Mouse (Mus musculus): Measurements from ENCODE around the gene Tbc1d15.
"Not testable (repeated sequence)": the region's sequence is repeated elsewhere in the genome, so short reads cannot be mapped to it uniquely, and the experiment has no call there.

The Tbc1d15 gene

DNA sequence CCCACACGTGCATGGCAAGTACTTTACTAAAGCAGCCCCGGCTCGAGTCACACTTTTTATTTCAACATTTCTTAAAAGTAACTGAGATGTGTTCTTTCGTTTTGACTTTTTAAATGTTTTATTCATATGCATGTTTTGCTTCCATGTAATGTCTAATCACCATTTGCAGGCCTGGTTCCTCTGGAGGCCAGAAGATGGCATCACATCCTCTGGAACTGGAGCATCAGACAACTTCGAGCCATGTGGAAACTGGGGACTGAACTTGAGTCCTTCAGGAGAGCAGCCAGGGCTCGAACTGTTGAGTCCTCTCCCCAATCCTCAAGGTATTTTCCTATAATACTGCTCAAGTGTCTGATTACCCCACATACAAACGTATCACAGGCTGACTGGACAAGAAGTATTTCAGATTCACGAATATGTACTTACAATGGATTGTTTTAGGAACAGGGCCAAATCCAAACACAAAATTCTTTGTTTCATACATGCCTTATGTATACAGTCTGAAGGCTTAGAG, 10.1 kb downstream of the Tbc1d15 start:
- DNase-seq, result no peak

DNA sequence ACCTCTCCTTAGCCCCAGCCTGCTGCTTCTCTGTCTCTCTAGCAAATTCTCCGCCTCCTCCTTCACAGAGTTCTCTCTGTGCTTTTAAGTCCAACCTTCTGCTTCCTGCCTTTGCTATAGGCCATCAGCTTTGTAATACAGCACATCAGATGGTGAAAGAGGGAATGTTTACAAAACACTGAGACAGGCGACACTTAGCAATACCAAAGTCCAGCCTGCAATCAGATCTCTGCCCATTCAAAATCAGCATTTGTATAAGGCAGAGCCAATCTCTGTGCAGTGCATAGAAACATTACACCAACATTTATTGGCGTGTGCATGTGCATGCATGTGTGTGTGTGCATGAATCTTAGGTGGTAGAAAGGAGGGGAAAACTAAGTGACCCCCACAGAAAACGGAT, 13.3 kb downstream of the Tbc1d15 start:
- DNase-seq, result no peak

DNA sequence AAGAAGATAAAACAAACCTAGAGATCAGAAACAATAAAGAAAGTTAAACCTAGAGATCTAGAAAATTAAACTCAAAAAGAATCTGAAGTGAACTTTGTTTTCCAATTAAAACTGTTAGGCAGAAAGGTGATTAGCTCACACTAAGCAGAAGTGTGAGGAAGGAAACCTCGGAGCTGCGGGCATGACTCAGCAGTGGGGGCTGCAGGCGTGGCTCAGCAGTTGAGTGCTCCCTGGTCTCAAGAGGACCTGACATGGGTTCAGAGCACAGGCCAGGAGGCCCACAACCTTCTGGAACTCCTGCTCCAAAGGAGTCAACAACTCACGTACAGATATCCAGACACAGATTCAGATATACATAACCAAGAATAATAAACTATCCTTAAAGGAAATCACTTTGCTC, 14.5 kb downstream of the Tbc1d15 start:
- DNase-seq, result no peak

DNA sequence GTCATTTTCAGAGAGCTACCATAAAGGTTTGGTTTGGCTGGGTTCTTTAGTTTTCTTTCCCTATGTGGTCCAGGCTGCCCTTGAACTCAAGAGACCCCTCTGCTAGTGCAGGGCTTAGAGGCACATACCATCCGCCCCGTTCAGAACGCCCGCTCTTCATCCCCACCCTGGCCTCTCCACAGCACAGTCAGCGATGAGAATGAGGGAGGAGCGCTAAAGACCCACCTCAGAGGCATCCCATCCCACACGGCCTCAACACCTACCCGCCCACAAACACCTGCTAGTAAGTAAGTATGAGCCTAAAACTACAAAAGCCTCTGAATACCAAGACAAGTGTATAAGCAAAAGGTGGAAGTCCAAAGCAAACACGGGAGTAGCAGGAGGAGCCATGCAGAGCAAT, 15.8 kb downstream of the Tbc1d15 start:
- no peak for DNase-seq

DNA sequence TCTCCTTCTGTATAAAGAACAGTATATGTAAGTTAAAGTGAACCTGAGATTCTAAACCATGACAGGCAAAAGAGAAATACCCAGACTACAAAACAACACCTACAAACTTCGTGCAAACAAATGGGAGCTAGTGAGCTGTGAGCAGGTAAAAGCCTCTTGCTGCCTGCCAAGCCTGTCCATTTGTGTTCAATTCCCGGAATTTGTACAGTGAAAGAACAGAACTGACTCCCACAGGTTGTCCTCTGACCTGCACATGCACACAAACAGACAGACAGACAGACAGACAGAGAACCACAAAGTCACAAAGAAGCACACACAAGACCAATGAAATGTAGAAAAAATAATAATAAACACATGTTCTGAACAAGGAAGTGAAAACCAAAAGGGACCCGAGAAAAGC, 17.5 kb downstream of the Tbc1d15 start:
- no peak for DNase-seq

DNA sequence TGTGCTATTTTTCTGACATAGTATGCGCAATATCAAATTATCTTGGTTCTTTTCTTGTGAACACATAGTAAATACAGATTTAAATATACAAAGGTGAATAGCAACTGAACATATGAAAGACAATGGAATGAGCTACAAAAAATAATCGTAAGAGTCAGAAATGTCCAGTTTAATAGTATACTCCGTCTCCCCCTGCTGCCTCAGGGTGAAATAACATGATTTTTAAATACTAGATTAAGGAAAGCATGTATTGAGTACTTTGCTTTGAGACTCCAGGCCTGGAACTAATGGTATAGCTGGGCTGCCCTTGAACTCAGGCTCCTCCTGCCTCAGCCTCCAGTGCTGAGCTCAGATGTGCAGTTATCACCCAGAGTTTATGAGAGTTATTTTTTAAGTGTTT, 18.8 kb downstream of the Tbc1d15 start:
- DNase-seq, result no peak

DNA sequence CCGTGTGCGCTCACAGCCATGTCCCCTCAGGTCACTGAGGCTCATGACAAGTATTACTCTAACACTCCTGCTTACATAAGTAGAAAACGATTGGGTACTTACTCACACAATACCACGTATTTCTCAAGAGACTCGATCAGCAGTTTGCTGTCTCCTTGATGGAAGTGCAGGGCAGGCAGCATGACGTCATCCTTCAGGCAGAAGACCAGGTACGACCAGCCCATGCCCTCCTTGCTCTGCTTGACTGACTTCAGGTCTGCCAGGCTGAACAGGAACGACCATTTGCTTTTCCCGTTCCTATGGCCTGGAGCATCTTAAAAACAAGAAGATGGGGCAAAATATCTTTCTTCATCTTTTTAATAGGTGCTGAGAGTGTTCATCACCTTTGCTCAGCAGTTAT, 22.2 kb downstream of the Tbc1d15 start:
- no peak for DNase-seq

DNA sequence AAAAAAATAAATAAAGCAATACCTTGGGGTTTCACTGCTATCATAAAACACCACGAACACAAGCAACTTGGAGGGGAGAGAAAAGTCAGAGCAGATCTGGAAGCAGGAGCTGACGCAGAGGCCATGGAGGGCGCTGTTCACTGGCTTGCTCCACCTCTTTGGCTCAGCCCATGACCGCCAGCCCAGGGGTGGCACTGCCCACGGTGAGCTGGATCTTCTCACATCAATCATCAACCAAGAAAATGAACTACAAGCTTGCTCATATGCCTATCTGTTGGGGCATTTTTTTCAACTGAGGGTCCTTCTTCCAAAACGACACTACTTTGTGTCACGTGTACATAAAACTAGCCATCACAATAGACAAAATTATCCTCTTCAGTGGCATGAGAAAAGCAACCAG, 24.7 kb downstream of the Tbc1d15 start:
- no peak for DNase-seq

DNA sequence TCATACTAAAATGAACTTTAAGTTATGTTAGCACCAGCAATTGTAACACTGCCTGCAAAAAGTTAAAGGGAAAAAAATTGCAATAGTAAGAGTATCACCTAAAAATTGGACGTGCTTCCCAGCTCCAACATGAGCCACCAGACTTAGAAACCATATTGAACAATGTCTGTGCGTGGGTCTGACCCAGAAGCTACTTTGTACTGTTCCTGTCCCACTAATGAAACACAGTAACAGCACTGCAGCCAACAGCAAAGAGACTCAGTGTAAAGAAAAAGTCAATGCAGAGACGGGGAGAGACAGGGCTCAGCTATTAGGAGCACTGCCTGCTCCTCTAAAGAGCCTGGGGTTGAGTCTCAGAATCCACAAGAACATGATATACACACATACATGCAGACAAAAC, 27.4 kb downstream of the Tbc1d15 start:
- DNase-seq, result no peak

DNA sequence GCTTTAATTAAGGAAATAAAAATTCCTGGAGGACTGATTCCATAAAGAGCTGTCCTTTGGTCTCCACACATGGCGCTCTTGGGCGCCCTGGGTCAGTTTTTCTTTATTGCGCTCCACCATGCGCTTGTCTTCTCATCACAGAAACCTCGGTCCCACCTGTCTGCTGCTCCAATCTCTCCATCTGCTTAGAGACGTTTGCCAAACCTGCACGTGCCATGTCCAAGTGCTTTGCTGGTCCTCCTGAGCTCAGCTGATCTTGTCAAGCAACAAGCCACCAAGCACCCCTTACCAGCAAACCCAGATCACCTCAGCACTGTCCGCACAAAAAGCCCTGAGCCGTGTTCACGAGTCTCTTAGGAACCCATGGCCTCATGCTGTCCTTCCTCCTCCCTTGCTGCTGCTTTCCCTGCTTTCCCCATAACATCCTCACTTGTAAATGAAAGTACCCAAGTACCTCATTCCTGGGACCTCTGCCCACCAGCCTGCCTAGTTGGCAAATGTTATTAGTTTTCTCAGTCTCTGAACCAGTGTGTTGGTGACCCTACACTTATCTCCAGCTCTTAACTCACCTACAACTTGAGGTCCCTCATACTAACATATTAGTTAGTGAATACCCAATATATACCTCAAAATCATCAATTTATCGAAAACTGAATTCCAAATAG, 38.2 kb downstream of the Tbc1d15 start:
- peak; percentile 74 for DNase-seq

DNA sequence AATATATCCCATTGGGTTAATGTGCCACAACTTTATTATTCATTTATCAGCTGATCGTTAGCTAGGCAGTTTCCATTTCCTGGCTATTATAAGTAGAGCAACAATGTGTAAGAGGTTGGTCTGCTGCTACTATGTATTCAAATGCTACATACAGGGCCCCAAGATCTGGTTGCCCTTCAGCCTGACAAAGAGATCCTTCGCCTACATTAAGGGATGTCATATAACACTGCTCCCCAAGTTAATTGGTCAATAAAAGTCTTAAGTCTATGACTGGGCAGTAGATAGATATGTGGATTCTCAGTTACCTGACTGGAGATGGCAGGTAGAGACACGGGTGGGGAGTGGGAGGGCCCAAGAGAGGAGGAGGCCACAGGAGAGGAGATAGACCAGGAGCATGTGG, 45.4 kb downstream of the Tbc1d15 start:
- DNase-seq, result no peak

DNA sequence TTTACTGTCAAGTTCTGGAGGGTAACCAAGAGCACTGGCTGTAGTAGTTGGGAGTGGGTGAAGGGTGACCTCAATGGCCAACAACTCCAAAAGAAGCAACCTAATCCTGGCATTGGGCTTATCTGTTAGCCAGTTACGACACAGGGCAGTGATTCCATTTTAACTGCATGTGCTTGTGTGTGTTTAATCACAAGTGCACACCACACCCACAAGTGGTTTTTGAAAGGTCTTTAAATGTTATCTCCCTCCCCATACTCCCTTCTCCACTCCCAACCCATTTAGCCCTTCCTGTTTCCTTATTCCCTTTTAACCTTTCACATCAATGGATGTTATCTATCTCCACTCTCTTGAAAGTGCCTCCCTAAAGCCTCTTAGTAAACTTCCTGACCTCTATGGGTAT, 46.0 kb downstream of the Tbc1d15 start:
- no peak for DNase-seq

DNA sequence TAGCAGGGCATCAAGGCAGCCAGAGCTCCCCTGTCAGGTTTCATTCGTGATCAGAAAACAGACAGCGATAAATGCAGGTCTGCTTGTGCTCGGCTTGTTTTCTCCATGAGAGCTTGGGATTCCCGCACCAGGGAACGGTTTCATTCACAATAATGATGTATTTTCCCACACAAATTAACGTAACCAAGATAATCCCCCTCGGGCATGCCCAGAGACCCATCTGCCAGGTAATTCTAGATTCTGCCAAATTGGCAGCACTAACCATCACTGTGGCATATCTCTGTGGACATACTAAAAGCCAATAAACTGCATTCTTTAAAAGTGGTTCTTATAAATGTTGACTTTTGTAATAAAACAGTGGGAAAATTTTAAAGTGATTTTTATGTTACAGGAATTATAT, 60.1 kb downstream of the Tbc1d15 start:
- peak; percentile 44 for DNase-seq

DNA sequence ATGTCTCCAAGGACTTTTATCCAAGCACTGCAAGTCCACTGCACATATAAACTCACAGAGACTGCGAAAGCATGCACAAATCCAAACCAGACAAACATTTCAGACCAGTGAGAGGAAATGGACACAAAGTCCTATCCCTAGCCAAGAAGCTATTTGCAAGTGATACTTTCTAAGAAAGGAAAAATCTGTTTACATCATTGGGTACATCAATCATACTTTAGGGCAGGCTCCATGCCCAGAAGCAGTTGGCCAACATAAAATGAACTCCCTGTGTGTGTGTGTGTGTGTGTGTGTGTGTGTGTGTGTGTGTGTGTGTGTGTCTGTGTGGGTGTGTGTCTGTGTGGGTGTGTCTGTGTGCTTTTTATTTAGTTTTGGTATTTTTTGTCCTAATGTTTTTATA, 63.9 kb downstream of the Tbc1d15 start:
- DNase-seq, result no peak

DNA sequence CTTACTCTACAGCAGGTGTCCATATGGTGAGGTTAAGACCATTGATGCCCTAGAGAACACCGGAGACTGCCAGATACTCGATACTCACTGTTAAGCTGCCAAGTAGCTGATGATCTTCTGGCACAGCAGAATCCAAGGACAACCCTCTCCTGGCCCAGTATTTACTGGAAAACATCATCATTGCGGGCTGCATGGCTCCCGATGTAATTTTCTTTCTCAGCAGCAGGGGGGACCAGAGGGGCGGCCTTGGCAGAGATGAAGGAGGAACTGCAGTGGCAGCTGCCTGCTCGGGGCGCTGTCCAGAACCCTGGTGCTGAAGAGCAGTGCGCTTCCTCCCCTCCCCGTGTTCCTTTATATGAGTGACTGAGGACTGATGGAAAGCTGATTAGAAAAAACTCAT, 66.6 kb downstream of the Tbc1d15 start, which contains the start of gene Tph2:
Gene Tph2, minus strand, starts transcription at position 326 of the 400 bp plus-strand sequence.
- peak; percentile 79 for DNase-seq

DNA sequence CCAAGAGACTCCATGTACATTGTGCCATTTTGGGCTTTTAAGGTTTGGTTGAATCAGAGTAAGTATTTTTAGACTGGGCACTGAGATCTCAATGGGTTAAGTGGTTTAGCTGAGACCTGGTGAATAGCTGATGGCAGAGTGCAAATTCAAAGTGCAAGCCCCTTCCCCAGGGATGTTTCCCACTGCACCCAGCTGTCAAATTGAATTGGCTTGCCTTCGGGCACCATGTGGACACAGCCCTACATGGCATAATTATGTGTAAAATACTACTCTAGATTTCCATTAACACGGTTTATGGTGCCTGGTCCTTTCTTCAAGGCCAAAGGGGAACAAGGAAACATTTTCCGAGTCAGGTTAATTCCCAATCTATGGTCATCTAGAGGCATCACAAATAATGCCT, 70.2 kb downstream of the Tbc1d15 start:
- no peak for DNase-seq

DNA sequence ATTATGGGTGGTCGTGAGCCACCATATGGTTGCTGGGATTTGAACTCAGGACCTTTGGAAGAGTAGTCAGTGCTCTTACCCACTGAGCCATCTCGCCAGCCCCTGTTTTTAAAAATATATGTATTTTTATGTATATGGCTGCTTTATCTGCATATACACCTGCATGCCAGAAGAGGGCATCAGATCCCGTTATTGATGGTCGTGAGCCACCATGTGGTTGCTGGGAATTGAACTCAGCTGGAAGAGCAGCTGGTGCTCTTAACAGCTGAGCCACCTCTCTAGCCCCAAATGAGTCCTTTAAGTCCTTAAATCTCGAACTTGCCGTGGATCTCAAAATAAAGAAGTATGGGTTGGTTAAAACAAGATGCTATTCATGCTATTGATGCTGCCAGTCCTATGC, 73.2 kb downstream of the Tbc1d15 start:
- DNase-seq, result not testable (repeated sequence)

DNA sequence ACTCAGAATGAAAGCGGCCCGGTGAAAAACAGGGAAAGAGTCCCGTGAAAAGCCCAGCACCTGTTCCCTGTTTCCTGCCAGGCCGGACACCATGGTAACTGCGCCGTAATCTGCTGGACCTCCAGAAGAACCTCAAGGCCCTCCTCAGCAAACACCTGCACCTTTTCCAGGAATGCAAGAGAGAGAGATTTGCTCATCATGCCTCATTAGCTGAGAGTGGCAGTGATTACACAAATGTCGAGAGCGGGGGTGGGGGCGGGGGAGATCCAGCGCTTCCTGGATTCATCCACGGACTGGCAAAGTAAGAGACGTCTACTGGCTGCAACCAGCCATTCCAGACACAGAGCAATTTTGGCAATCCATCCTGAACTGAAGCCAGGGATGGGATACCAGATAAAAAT, 75.7 kb downstream of the Tbc1d15 start:
- peak; percentile 78 for DNase-seq

DNA sequence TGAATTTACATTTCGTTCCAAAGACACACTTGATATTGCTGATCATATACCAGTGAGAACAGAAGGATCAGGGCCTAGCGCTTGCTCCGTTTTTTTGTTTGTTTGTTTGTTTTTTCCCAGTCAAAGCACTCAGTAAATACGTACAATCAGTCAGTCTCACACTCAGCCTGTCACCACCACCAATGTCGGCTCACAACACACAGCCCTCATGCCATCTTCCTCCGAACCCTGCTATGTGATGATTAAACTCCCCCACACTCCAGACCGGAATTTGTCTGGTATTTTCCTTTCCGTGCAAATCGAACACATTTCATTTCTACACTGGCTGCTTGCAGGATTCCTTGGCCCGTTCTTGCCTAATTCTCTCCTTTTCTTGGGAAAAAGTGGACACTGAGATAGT, 77.9 kb downstream of the Tbc1d15 start:
- no peak for DNase-seq

DNA sequence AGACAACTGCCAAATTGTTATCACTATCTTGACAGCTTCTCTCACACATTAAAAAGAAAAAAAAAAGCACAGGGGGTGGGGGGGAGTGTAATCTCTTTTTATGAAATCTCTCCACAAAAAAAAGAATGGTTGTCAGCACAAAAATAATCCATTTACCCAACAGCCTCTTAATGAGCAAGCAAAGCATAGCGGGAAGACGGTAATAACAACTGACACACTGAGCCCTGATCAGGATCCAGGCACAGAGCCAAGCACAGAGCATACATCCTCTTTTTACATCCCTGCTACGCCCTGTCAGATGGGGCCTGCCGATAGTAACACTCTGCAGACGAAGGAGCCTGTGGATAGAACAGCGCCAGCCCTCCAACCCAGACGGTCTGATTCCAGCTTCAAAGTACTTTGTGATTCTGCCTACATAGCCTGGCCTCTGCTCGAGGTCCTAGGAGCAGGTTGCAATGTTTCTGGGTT, 79.9 kb downstream of the Tbc1d15 start:
- DNase-seq, result no peak

DNA sequence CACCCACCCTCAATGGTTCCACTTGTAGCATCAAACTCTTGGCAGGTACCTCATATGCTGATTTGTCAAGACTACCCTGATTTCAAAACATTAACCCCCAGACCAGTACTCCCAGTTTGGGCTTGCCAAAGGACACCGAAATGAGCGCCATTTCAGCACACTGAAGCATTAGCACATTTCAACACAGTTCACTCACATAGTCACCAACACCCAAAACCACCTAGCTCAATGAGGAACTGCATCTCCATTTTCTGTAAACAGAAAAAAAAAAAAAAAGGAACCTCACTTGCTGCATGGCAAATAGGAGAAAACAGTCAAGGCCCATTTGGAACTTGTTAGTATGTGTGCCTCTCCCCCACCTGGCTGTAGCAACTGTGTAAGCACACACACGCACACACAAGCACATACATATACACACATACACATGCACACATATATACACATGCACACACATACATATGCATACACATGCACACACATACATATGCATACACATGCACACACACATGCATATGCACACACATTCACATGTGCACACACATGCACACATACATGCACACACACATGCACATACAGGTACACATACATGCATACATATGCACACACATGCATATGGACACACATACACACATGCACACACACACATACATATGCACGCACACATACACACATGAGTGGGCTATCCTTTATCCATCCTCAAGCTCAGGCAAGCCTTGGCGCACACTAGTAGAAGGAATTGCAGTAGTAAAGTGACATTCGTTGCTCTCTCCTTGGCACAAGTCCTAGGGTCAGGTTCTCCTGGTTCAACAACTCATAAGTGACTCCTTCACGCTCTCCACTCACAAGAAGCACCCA, 80.5 kb downstream of the Tbc1d15 start:
- DNase-seq, result no peak

DNA sequence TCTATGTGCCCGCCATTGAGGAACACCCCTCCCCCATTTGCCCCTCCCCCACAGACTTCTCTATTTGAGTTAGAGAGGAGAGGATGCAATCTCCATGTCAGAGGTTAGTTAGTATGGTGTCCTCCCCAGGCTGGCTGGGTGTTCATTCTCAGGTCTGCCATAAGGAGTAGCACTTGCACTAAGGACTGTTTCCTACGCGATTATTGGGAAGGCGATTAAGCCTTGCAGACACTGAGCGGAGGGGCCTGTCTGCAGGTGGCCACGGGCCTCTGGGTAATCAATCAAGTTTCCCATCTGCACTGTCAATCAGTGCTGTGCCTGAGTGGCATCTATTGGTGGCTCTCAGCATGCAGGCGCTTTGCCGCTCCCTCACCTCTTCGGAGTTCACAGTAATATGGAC, 81.9 kb downstream of the Tbc1d15 start:
- no peak for DNase-seq

DNA sequence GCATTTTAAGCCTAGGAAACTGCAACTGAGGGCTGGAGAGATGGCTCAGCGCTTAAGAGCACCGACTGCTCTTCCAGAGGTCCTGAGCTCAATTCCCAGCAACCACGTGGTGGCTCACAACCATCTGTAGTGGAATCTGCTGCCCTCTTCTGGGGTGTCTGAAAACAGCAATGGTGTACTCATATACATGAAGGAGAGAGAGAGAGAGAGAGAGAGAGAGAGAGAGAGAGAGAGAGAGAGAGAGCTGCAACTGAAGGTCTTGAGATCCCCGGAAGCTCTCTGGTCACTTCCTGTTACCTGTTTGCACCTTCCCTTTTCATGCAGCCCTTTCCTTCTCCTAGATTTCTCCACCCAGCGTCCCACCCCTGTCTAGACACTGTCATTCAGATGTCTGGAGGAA, 91.0 kb downstream of the Tbc1d15 start:
- no peak for DNase-seq

Data from cerebellum, adult 9-11 months (tissue).